Mouse (Mus musculus) small intestine, adult 2 months (tissue): ENCODE data around the gene Dusp12.

Experiments used
- CTCF ChIP-seq: fragments of 200-500 bp; IDR thresholded peaks from 2 replicates; pipeline ENCODE4 v1.5.1; 2012; ENCODE audit warnings: low read depth, mild to moderate bottlenecking, control low read depth, inconsistent platforms, low read length, moderate library complexity, mixed read lengths; ENCODE audit not compliant: insufficient replicate concordance, insufficient read length; ENCODE audit errors: extremely low read depth
- POLR2A ChIP-seq: fragments of 200-500 bp; IDR thresholded peaks from 2 replicates; pipeline ENCODE4 v1.6.1; 2012; ENCODE audit warnings: low read depth, mild to moderate bottlenecking, control low read depth, inconsistent platforms, low read length, moderate library complexity

DNA sequence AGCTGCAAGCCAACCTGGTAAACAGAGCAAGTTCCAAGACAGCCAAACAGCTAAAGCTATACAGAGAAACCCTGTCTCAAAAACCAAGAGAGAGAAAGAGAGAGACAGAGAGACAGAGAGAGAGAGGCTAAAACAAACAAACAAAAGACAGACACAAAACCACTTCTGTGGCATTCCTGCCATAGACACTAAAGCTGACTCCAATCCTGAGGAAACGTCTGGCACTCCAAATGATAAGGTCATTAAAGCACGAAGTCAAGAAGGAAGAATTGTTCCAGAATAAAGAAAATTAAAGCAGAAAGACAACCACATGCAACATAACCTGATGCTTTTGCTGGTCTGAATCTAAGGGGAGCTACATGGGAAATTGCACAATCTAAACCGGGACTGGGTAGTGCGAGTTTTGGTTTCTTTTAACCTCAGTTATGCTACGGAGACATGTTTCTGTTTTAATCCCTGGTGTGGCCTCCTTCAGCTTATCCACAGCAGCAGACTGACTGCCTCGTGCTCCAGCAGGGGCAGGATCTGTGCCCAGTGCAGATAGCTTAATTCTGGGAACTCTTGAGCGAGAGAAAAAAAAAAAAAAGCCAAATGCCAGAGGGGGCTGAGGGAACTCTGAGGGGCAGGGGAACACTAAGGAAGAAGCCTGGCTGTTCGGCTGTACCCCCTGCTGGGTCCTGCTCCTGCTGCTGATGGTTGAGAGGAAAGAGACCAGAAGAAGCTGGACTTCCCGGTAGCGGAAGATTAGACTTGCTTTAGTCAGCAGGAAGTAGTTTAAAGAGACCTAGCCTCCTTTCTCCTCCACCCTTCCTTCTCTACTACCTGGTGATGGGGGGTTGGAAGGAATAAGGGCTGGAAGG is 39.7 kb downstream of the Dusp12 start:
- TF ChIP-seq CTCF (no peak), POLR2A (no peak)
